Mouse (Mus musculus) erythroblast, embryonic 14.5 days (primary cell): Measurements from ENCODE around the gene Slc35f6. TPM values are rescaled to one million over a fixed set of nuclear protein-coding genes. Genes with fewer than 3 reads are reported as not detected.

ENCODE experiments used
- H3K27me3 ChIP-seq: 2 replicates; pipeline ENCODE4 v1.6.1; 2012; ENCODE audit warnings: inconsistent platforms; ENCODE audit not compliant: control insufficient read depth
- H3K36me3 ChIP-seq: 2 replicates; pipeline ENCODE4 v1.6.1; 2012; ENCODE audit warnings: mild to moderate bottlenecking, inconsistent platforms; ENCODE audit not compliant: control insufficient read depth
- H3K4me1 ChIP-seq: 2 replicates; pipeline ENCODE4 v1.6.1; 2012; ENCODE audit warnings: inconsistent platforms; ENCODE audit not compliant: control insufficient read depth
- H3K4me3 ChIP-seq: replicated peaks from 2 replicates; pipeline ENCODE3; 2012; ENCODE audit warnings: moderate library complexity, mild to moderate bottlenecking, inconsistent platforms
- H3K9me3 ChIP-seq: 2 replicates; pipeline ENCODE4 v1.6.1; 2012; ENCODE audit warnings: low read length, inconsistent platforms, mixed read lengths; ENCODE audit not compliant: control insufficient read depth
- GATA1 ChIP-seq: IDR thresholded peaks from 2 replicates; pipeline ENCODE4 v1.6.1; 2012; ENCODE audit warnings: low read length, inconsistent platforms, mixed read lengths
- TAL1 ChIP-seq: IDR thresholded peaks from 3 replicates; pipeline ENCODE4 v1.6.1; 2012; ENCODE audit warnings: low read length, inconsistent platforms, mixed read lengths
- polyA plus RNA-seq: library from polyadenylated mRNA; stranded (reverse); fragments of >175 nt; gene quantifications from 2 replicates; pipeline ENCODE4 v1.2.3, GENCODE M21; 2012

Gene Slc35f6
- polyA plus RNA-seq, 1 experiment, result 0.45 TPM

DNA sequence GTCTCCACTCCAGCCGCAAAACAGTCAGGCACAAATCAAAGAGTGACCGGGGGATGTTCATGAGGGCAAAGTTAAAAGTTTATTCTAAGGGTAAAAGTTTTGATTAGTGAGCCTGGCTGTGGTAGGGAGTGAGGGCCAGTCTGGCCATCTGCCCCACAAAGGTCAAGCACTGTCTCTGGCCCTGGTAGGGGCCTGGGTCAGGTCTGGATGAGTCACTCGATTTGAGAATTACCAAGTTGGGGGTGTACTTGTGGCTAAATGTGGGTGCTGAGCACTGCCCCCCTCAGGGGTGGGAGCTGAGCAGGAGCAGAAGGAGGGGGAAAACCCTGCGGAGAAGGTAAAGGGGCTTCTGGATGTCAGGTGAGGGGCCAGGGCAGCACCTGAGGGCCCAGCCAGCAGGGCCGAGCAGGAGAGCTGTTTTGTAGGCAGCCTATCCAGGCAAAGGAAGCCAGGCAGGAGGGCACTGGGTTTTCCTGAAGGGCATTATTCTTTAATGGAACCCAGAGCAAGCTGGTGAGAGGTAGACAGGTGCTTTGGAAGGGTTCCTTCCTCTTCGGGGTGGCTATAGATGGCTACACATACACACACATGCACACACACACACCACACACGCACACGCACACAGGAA is 29.2 kb upstream of the Slc35f6 start:
- Histone ChIP-seq H3K4me3 (no peak overlapping the region), H3K27me3 (peaks cover 30% of the 10 kb centered on the region), H3K36me3 (no peaks in the 10 kb centered on the region), H3K9me3 (peaks cover 2% of the 10 kb centered on the region; the same call in 1 of the 2 replicates), H3K4me1 (peaks cover 5% of the 10 kb centered on the region; the same call in 1 of the 2 replicates)
- TF ChIP-seq GATA1 (no peak), TAL1 (no peak)

- Histone ChIP-seq H3K9me3 (peaks cover 2% of the 10 kb centered on the region; the same call in 1 of the 2 replicates), H3K4me3 (no peak overlapping the region), H3K36me3 (no peaks in the 10 kb centered on the region), H3K27me3 (peaks cover 36% of the 10 kb centered on the region), H3K4me1 (peaks cover 5% of the 10 kb centered on the region; the same call in 1 of the 2 replicates)
- TF ChIP-seq TAL1 (no peak), GATA1 (no peak)
Measured at GRCm38 (mm10) chr5:30619211-30619610, 28.5 kb upstream of the Slc35f6 start.

- Histone ChIP-seq H3K4me3 (no peak overlapping the region), H3K36me3 (no peaks in the 10 kb centered on the region), H3K9me3 (peaks cover 2% of the 10 kb centered on the region; the same call in 1 of the 2 replicates), H3K27me3 (peaks cover 43% of the 10 kb centered on the region), H3K4me1 (peaks cover 5% of the 10 kb centered on the region; the same call in 1 of the 2 replicates)
- no peak for TF ChIP-seq GATA1
- no peak for TF ChIP-seq TAL1
Measured at GRCm38 (mm10) chr5:30620567-30620966, 27.2 kb upstream of the Slc35f6 start.

- Histone ChIP-seq H3K27me3 (peaks cover 43% of the 10 kb centered on the region), H3K4me3 (no peak overlapping the region), H3K36me3 (no peaks in the 10 kb centered on the region), H3K9me3 (peaks cover 2% of the 10 kb centered on the region; the same call in 1 of the 2 replicates), H3K4me1 (peaks cover 5% of the 10 kb centered on the region; the same call in 1 of the 2 replicates)
- TF ChIP-seq GATA1 (no peak), TAL1 (no peak)
Measured at GRCm38 (mm10) chr5:30621211-30621790, 26.4 kb upstream of the Slc35f6 start.

DNA sequence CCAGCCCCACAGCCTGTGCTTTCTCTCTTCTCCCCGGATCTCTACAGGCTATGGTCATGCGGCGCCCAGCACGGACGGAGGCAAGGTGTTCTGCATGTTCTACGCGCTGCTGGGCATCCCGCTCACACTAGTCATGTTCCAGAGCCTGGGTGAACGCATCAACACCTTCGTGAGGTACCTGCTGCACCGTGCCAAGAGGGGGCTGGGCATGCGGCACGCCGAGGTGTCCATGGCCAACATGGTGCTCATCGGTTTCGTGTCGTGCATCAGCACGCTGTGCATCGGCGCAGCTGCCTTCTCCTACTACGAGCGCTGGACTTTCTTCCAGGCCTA is 25.9 kb upstream of the Slc35f6 start:
- H3K4me1 ChIP-seq, result peaks cover 5% of the 10 kb centered on the region; the same call in 1 of the 2 replicates
- TF ChIP-seq TAL1 (no peak), GATA1 (no peak)
- H3K36me3 ChIP-seq, result no peaks in the 10 kb centered on the region
- H3K27me3 ChIP-seq, result peaks cover 43% of the 10 kb centered on the region
- H3K9me3 ChIP-seq, result peaks cover 2% of the 10 kb centered on the region; the same call in 1 of the 2 replicates
- H3K4me3 ChIP-seq, result no peak overlapping the region

DNA sequence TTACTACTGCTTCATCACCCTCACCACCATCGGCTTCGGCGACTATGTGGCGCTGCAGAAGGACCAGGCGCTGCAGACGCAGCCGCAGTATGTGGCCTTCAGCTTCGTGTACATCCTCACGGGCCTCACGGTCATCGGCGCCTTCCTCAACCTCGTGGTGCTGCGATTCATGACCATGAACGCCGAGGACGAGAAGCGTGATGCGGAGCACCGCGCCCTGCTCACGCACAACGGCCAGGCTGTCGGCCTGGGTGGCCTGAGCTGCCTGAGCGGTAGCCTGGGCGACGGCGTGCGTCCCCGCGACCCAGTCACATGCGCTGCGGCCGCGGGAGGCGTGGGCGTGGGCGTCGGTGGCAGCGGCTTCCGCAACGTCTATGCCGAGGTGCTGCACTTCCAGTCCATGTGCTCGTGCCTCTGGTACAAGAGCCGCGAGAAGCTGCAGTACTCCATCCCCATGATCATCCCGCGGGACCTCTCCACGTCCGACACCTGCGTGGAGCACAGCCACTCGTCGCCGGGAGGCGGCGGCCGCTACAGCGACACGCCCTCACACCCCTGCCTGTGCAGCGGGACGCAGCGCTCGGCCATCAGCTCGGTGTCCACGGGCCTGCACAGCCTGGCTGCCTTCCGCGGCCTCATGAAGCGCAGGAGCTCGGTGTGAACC is 25.4 kb upstream of the Slc35f6 start:
- Histone ChIP-seq H3K36me3 (no peaks in the 10 kb centered on the region), H3K9me3 (peaks cover 2% of the 10 kb centered on the region; the same call in 1 of the 2 replicates), H3K27me3 (peaks cover 43% of the 10 kb centered on the region), H3K4me1 (peaks cover 5% of the 10 kb centered on the region; the same call in 1 of the 2 replicates), H3K4me3 (no peak overlapping the region)
- TF ChIP-seq TAL1 (no peak), GATA1 (no peak)

- Histone ChIP-seq H3K27me3 (peaks cover 43% of the 10 kb centered on the region), H3K4me1 (peaks cover 5% of the 10 kb centered on the region; the same call in 1 of the 2 replicates), H3K9me3 (peaks cover 2% of the 10 kb centered on the region; the same call in 1 of the 2 replicates), H3K36me3 (no peaks in the 10 kb centered on the region), H3K4me3 (no peak overlapping the region)
- no peak for TF ChIP-seq GATA1
- no peak for TF ChIP-seq TAL1
Measured at GRCm38 (mm10) chr5:30622841-30623185, 24.9 kb upstream of the Slc35f6 start.

- Histone ChIP-seq H3K36me3 (no peaks in the 10 kb centered on the region), H3K4me3 (no peak overlapping the region), H3K4me1 (peaks cover 5% of the 10 kb centered on the region; the same call in 1 of the 2 replicates), H3K9me3 (peaks cover 2% of the 10 kb centered on the region; the same call in 1 of the 2 replicates), H3K27me3 (peaks cover 43% of the 10 kb centered on the region)
- TF ChIP-seq GATA1 (no peak), TAL1 (no peak)
Measured at GRCm38 (mm10) chr5:30623380-30623779, 24.4 kb upstream of the Slc35f6 start.

DNA sequence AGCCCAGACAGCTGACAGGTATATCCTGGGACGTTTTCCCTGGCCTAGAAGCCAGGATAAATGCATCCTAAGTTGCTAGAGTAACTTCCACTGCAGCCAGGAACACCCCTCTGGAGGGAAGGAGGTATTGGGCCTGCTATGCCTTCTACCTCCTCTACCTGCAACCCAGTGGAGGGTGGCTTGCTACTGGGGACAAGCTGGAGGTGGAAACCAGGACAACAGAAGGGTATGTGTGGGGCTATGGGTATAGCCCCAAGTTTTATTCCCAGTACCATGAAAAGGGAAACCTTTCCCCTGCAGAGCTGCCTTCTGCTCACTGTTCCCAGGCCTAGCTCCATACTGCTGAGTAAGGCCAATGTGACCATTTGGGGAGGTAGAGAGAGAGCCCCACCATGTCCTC is 23.4 kb upstream of the Slc35f6 start:
- Histone ChIP-seq H3K27me3 (peaks cover 43% of the 10 kb centered on the region), H3K9me3 (peaks cover 2% of the 10 kb centered on the region; the same call in 1 of the 2 replicates), H3K4me1 (peaks cover 5% of the 10 kb centered on the region; the same call in 1 of the 2 replicates), H3K36me3 (no peaks in the 10 kb centered on the region), H3K4me3 (no peak overlapping the region)
- no peak for TF ChIP-seq TAL1
- no peak for TF ChIP-seq GATA1
